Mouse (Mus musculus): ENCODE measurements around the gene Vmn2r50.
"Not testable (repeated sequence)": the region's sequence is repeated elsewhere in the genome, so short reads cannot be mapped to it uniquely, and the experiment has no call there.

Vmn2r50 gene

DNA sequence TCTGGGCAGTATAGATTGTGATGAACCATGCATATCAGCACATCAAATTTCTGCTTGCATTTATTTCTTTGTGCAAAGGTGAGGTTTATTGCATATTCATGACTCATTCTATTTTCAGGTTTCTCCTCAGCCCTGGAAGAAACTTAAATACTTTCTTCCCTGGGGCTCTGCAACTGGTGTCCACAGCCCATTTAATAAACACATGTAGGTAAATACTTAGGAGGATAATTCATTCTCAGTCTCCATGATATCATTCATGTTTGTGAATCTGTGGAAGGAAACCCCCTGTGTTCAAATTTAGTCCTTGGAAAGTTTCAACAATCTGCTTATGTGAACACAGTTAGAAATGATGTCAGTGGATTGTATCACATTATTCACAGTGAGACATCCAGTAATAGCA, at the start of gene Vmn2r50:
Gene Vmn2r50, minus strand, starts transcription at position 101 of the 400 bp plus-strand sequence.
- not testable (repeated sequence) for DNase-seq (ENCODE audit: low spot score)

DNA sequence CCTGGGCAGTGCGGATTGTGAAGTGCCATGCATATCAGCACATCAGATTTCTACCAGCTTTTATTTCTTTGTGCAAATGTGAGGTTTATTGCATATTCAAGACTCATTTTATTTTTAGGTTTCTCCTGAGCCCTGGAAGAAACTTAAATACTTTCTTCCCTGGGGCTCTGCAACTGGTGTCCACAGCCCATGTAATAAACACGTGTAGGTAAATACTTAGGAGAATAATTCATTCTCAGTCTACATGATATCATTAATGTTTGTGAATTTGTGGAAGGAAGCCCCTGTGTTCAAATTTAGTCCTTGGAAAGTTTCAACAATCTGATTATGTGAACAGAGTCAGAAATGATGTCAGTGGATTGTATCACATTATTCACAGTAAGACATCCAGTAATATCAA, 60.9 kb downstream of the Vmn2r50 start, which contains the start of gene Vmn2r49:
Gene Vmn2r49, minus strand, starts transcription at position 101 of the 400 bp plus-strand sequence.
- not testable (repeated sequence) for DNase-seq (ENCODE audit: low spot score)

Measured in urinary bladder, postnatal 25 days (tissue).